Mouse (Mus musculus): ENCODE results near the gene Rora. TPM values are rescaled to one million over a fixed set of nuclear protein-coding genes. Genes with fewer than 3 reads are reported as not detected.

Gene Rora
- polyA plus RNA-seq, 1 experiment from 2014 or later, result 7.6 TPM

- Histone ChIP-seq H3K27me3 (replicated peaks) (no peaks in the 10 kb centered on the region), H3K9ac (no peak overlapping the region), H3K4me3 (replicated peaks) (no peak overlapping the region), H3K27ac (no peak overlapping the region), H3K4me2 (no peak overlapping the region), H3K4me1 (no peaks in the 10 kb centered on the region; the same call in 1 of the 2 replicates), H3K36me3 (no peaks in the 10 kb centered on the region), H3K9me3 (no peaks in the 10 kb centered on the region)
- ATAC-seq (ENCODE audit: insufficient read depth, low FRiP score, low read depth), result no peak
- 73% methylated on average over 12 of the region's 12 CpGs for WGBS
These were observed 467.6 kb downstream of the Rora start for GRCm38 (mm10) chr9:69121117-69121740.

- peak overlapping the region; percentile 30 for H3K4me3 ChIP-seq (replicated peaks)
- H3K27me3 ChIP-seq (replicated peaks), result no peaks in the 10 kb centered on the region
- peak overlapping the region; percentile 58 for H3K4me2 ChIP-seq
- no peaks in the 10 kb centered on the region for H3K36me3 ChIP-seq
- 6% methylated on average over 22 of the region's 22 CpGs for WGBS
- no peaks in the 10 kb centered on the region; the same call in 1 of the 2 replicates for H3K4me1 ChIP-seq
- H3K9me3 ChIP-seq, result no peaks in the 10 kb centered on the region
- no peak for ATAC-seq (ENCODE audit: insufficient read depth, low FRiP score, low read depth)
- H3K27ac ChIP-seq, result no peak overlapping the region
- no peak overlapping the region for H3K9ac ChIP-seq
These were observed 471.6 kb downstream of the Rora start for GRCm38 (mm10) chr9:69125011-69125786.

- Histone ChIP-seq H3K4me3 (replicated peaks) (peak overlapping the region; percentile 30; the same call in 1 of the 2 replicates), H3K27ac (no peak overlapping the region), H3K9ac (no peak overlapping the region), H3K4me1 (no peaks in the 10 kb centered on the region; the same call in 1 of the 2 replicates), H3K27me3 (replicated peaks) (no peaks in the 10 kb centered on the region), H3K36me3 (no peaks in the 10 kb centered on the region), H3K4me2 (peak overlapping the region; percentile 58), H3K9me3 (no peaks in the 10 kb centered on the region)
- ATAC-seq (ENCODE audit: insufficient read depth, low FRiP score, low read depth), result no peak
- WGBS, result 46% methylated on average over 7 of the region's 7 CpGs
These were observed 472.2 kb downstream of the Rora start for GRCm38 (mm10) chr9:69125787-69126161.

GRCm38 (mm10) chr9:69126595-69126994 lies 473.0 kb downstream of the Rora start:
- no peaks in the 10 kb centered on the region for H3K27me3 ChIP-seq (replicated peaks)
- no peaks in the 10 kb centered on the region; the same call in 1 of the 2 replicates for H3K4me1 ChIP-seq
- H3K9ac ChIP-seq, result no peak overlapping the region
- no peak overlapping the region for H3K4me2 ChIP-seq
- no peak for ATAC-seq (ENCODE audit: insufficient read depth, low FRiP score, low read depth)
- no peak overlapping the region for H3K4me3 ChIP-seq (replicated peaks)
- H3K27ac ChIP-seq, result no peak overlapping the region
- no peaks in the 10 kb centered on the region for H3K9me3 ChIP-seq
- no peaks in the 10 kb centered on the region for H3K36me3 ChIP-seq
- 82% methylated on average over 2 of the region's 2 CpGs for WGBS

- H3K9me3 ChIP-seq, result no peaks in the 10 kb centered on the region
- no peak overlapping the region for H3K4me3 ChIP-seq (replicated peaks)
- H3K9ac ChIP-seq, result no peak overlapping the region
- no peak overlapping the region for H3K4me2 ChIP-seq
- no peaks in the 10 kb centered on the region; the same call in 1 of the 2 replicates for H3K4me1 ChIP-seq
- no peaks in the 10 kb centered on the region for H3K27me3 ChIP-seq (replicated peaks)
- H3K36me3 ChIP-seq, result no peaks in the 10 kb centered on the region
- no peak for ATAC-seq (ENCODE audit: insufficient read depth, low FRiP score, low read depth)
- WGBS, result 78% methylated on average over 6 of the region's 6 CpGs
- no peak overlapping the region for H3K27ac ChIP-seq
These were observed 474.7 kb downstream of the Rora start for GRCm38 (mm10) chr9:69128335-69128734.

- Histone ChIP-seq H3K27me3 (replicated peaks) (no peaks in the 10 kb centered on the region), H3K4me2 (no peak overlapping the region), H3K9me3 (no peaks in the 10 kb centered on the region), H3K36me3 (no peaks in the 10 kb centered on the region), H3K27ac (no peak overlapping the region), H3K4me3 (replicated peaks) (no peak overlapping the region), H3K4me1 (0 out of 2 replicates have a peak, but pooled peaks cover 7% of the 10 kb centered on the region), H3K9ac (no peak overlapping the region)
- ATAC-seq (ENCODE audit: insufficient read depth, low FRiP score, low read depth), result no peak
- WGBS, result 54% methylated on average over 6 of the region's 6 CpGs
These were observed 479.4 kb downstream of the Rora start for GRCm38 (mm10) chr9:69132995-69133394.

- 0 out of 2 replicates have a peak, but pooled peaks have one; percentile 10 for ATAC-seq (ENCODE audit: insufficient read depth, low FRiP score, low read depth)
- Histone ChIP-seq H3K27me3 (replicated peaks) (no peaks in the 10 kb centered on the region), H3K9me3 (no peaks in the 10 kb centered on the region), H3K36me3 (no peaks in the 10 kb centered on the region), H3K9ac (no peak overlapping the region), H3K27ac (0 out of 2 replicates have a peak overlapping the region, but pooled peaks have one; percentile 5), H3K4me1 (0 out of 2 replicates have a peak, but pooled peaks cover 7% of the 10 kb centered on the region), H3K4me3 (replicated peaks) (no peak overlapping the region), H3K4me2 (no peak overlapping the region)
- 44% methylated on average over 7 of the region's 7 CpGs for WGBS
These were observed 480.1 kb downstream of the Rora start for GRCm38 (mm10) chr9:69133696-69134095.

- Histone ChIP-seq H3K4me3 (replicated peaks) (no peak overlapping the region), H3K9ac (no peak overlapping the region), H3K9me3 (no peaks in the 10 kb centered on the region), H3K27me3 (replicated peaks) (no peaks in the 10 kb centered on the region), H3K36me3 (no peaks in the 10 kb centered on the region), H3K4me1 (0 out of 2 replicates have a peak, but pooled peaks cover 7% of the 10 kb centered on the region), H3K27ac (no peak overlapping the region), H3K4me2 (no peak overlapping the region)
- no peak for ATAC-seq (ENCODE audit: insufficient read depth, low FRiP score, low read depth)
- WGBS, result 82% methylated on average over 9 of the region's 9 CpGs
These were observed 481.0 kb downstream of the Rora start for GRCm38 (mm10) chr9:69134604-69135003.

- 79% methylated on average over 5 of the region's 5 CpGs for whole genome bisulfite sequencing
- Histone ChIP-seq H3K36me3 (no peaks in the 10 kb centered on the region), H3K4me1 (0 out of 2 replicates have a peak, but pooled peaks cover 7% of the 10 kb centered on the region), H3K9me3 (no peaks in the 10 kb centered on the region), H3K9ac (no peak overlapping the region), H3K4me3 (replicated peaks) (no peak overlapping the region), H3K27me3 (replicated peaks) (no peaks in the 10 kb centered on the region), H3K27ac (no peak overlapping the region), H3K4me2 (no peak overlapping the region)
- no peak for ATAC-seq (ENCODE audit: insufficient read depth, low FRiP score, low read depth)
These were observed 483.2 kb downstream of the Rora start for GRCm38 (mm10) chr9:69136821-69137220.

- Histone ChIP-seq H3K4me3 (replicated peaks) (no peak overlapping the region), H3K9ac (no peak overlapping the region), H3K4me2 (no peak overlapping the region), H3K9me3 (no peaks in the 10 kb centered on the region), H3K27me3 (replicated peaks) (no peaks in the 10 kb centered on the region), H3K36me3 (no peaks in the 10 kb centered on the region), H3K27ac (no peak overlapping the region), H3K4me1 (0 out of 2 replicates have a peak, but pooled peaks cover 7% of the 10 kb centered on the region)
- 64% methylated on average over 10 of the region's 10 CpGs for WGBS
- ATAC-seq (ENCODE audit: insufficient read depth, low FRiP score, low read depth), result no peak
These were observed 483.8 kb downstream of the Rora start for GRCm38 (mm10) chr9:69137398-69137797.

- Histone ChIP-seq H3K9me3 (no peaks in the 10 kb centered on the region), H3K27me3 (replicated peaks) (no peaks in the 10 kb centered on the region), H3K9ac (no peak overlapping the region), H3K4me2 (no peak overlapping the region), H3K36me3 (no peaks in the 10 kb centered on the region), H3K4me3 (replicated peaks) (no peak overlapping the region), H3K27ac (no peak overlapping the region), H3K4me1 (no peaks in the 10 kb centered on the region)
- 38% methylated on average over 6 of the region's 6 CpGs for whole genome bisulfite sequencing
- ATAC-seq (ENCODE audit: insufficient read depth, low FRiP score, low read depth), result no peak
These were observed 486.6 kb downstream of the Rora start for GRCm38 (mm10) chr9:69140144-69140543.

- Histone ChIP-seq H3K27ac (no peak overlapping the region), H3K9ac (no peak overlapping the region), H3K4me2 (no peak overlapping the region), H3K9me3 (no peaks in the 10 kb centered on the region), H3K4me3 (replicated peaks) (no peak overlapping the region), H3K4me1 (no peaks in the 10 kb centered on the region), H3K36me3 (no peaks in the 10 kb centered on the region), H3K27me3 (replicated peaks) (no peaks in the 10 kb centered on the region)
- WGBS, result 59% methylated on average over 4 of the region's 4 CpGs
- no peak for ATAC-seq (ENCODE audit: insufficient read depth, low FRiP score, low read depth)
These were observed 488.3 kb downstream of the Rora start for GRCm38 (mm10) chr9:69141859-69142258.
